Mouse (Mus musculus) olfactory bulb, adult 2 months (tissue): ENCODE data around the gene Ccp110.

ENCODE experiments used
- CTCF ChIP-seq: fragments of 200-500 bp; IDR thresholded peaks from 2 replicates; pipeline ENCODE4 v1.5.1; 2012; ENCODE audit warnings: low read depth, mild to moderate bottlenecking, low read length, moderate library complexity; ENCODE audit not compliant: insufficient read depth
- POLR2A ChIP-seq: fragments of 200-500 bp; IDR thresholded peaks from 2 replicates; pipeline ENCODE4 v1.6.1; 2012; ENCODE audit warnings: mild to moderate bottlenecking, low read depth, low read length, moderate library complexity; ENCODE audit not compliant: insufficient read depth

GRCm38 (mm10) chr7:118676826-118677225, 35.5 kb upstream of the Ccp110 start:
- no peak for TF ChIP-seq CTCF
- TF ChIP-seq POLR2A = no peak
